Mouse (Mus musculus) forebrain, embryonic 10.5 days (tissue): ENCODE measurements at regions not wholly inside any gene's neighbourhood (a gene's known extent, or its start where the extent isn't known, plus 50 kb on each side); places are given as distances from the start of the nearest gene placed in this dataset.
"Not testable (repeated sequence)": the region's sequence is repeated elsewhere in the genome, so short reads cannot be mapped to it uniquely, and the experiment has no call there.

Experiments
- DNase-seq: peaks from one replicate; pipeline ENCODE4 v3.0.0-alpha.2; 2017; ENCODE audit warnings: low spot score; ENCODE audit errors: extremely low spot score
- H3K27ac ChIP-seq: fragments of 300-500 bp; sonication (generic); 2 replicates; pipeline ENCODE4 v1.5.1; 2016; ENCODE audit warnings: mild to moderate bottlenecking
- H3K27me3 ChIP-seq: fragments of 300-500 bp; sonication (generic); 2 replicates; pipeline ENCODE4 v1.6.1; 2016; ENCODE audit warnings: mild to moderate bottlenecking; ENCODE audit not compliant: poor library complexity, severe bottlenecking
- H3K36me3 ChIP-seq: fragments of 300-500 bp; sonication (generic); replicated peaks from 2 replicates; pipeline ENCODE4 v1.6.1; 2016; ENCODE audit warnings: mild to moderate bottlenecking, moderate library complexity
- H3K4me1 ChIP-seq: fragments of 300-500 bp; sonication (generic); 2 replicates; pipeline ENCODE4 v1.6.1; 2016
- H3K4me3 ChIP-seq: fragments of 300-500 bp; sonication (generic); 2 replicates; pipeline ENCODE4 v1.5.1; 2016; ENCODE audit warnings: mild to moderate bottlenecking, moderate library complexity
- H3K9me3 ChIP-seq: fragments of 300-500 bp; sonication (generic); 2 replicates; pipeline ENCODE4 v1.6.1; 2016; ENCODE audit warnings: mild to moderate bottlenecking, moderate library complexity
- WGBS: fragments of 180-500 bp; shearing (Covaris S2); methylation state at CpG from one replicate; pipeline ENCODE4 v1.1.7; 2016; 5-methylcytosine and 5-hydroxymethylcytosine counted together

GRCm38 (mm10) chr1:166876452-166876851 is 124.8 kb upstream of the Fam78b start:
- DNase-seq = no peak

GRCm38 (mm10) chr1:166883215-166883614 is 118.0 kb upstream of the Fam78b start:
- Histone ChIP-seq H3K36me3 (no peaks in the 10 kb centered on the region), H3K4me1 (no peaks in the 10 kb centered on the region), H3K27me3 (no peaks in the 10 kb centered on the region), H3K27ac (no peak overlapping the region), H3K9me3 (no peaks in the 10 kb centered on the region), H3K4me3 (no peak overlapping the region)
- no peak for DNase-seq
- 86% methylated on average over 3 of the region's 3 CpGs for WGBS

More at GRCm38 (mm10) chr1:166876452-166876851, 124.8 kb upstream of the Fam78b start:
- 88% methylated on average over 2 of the region's 2 CpGs for WGBS
- no peaks in the 10 kb centered on the region for H3K4me1 ChIP-seq
- no peak overlapping the region for H3K4me3 ChIP-seq
- no peaks in the 10 kb centered on the region for H3K27me3 ChIP-seq
- no peak overlapping the region for H3K27ac ChIP-seq
- no peaks in the 10 kb centered on the region for H3K36me3 ChIP-seq
- no peaks in the 10 kb centered on the region for H3K9me3 ChIP-seq

GRCm38 (mm10) chr1:166895945-166896344 is 105.3 kb upstream of the Fam78b start:
- no peak overlapping the region for H3K27ac ChIP-seq
- H3K4me3 ChIP-seq = no peak overlapping the region
- H3K27me3 ChIP-seq = no peaks in the 10 kb centered on the region
- H3K36me3 ChIP-seq = no peaks in the 10 kb centered on the region
- WGBS = 95% methylated on average over 5 of the region's 5 CpGs
- H3K9me3 ChIP-seq = no peaks in the 10 kb centered on the region
- H3K4me1 ChIP-seq = peaks cover 17% of the 10 kb centered on the region
- no peak for DNase-seq

GRCm38 (mm10) chr1:166898741-166899140 is 102.5 kb upstream of the Fam78b start:
- H3K27ac ChIP-seq = no peak overlapping the region
- 94% methylated on average over 2 of the region's 2 CpGs for WGBS

GRCm38 (mm10) chr1:166899238-166899637 is 102.0 kb upstream of the Fam78b start:
- no peak overlapping the region for H3K27ac ChIP-seq
- H3K4me1 ChIP-seq = peaks cover 24% of the 10 kb centered on the region
- H3K4me3 ChIP-seq = no peak overlapping the region
- H3K9me3 ChIP-seq = no peaks in the 10 kb centered on the region
- no peaks in the 10 kb centered on the region for H3K36me3 ChIP-seq
- DNase-seq = no peak
- no peaks in the 10 kb centered on the region for H3K27me3 ChIP-seq
- 83% methylated on average over 6 of the region's 6 CpGs for WGBS

More at GRCm38 (mm10) chr1:166898741-166899140, 102.5 kb upstream of the Fam78b start:
- no peak for DNase-seq
- peaks cover 28% of the 10 kb centered on the region for H3K4me1 ChIP-seq
- H3K27me3 ChIP-seq = no peaks in the 10 kb centered on the region
- H3K9me3 ChIP-seq = no peaks in the 10 kb centered on the region
- H3K4me3 ChIP-seq = no peak overlapping the region
- no peaks in the 10 kb centered on the region for H3K36me3 ChIP-seq

GRCm38 (mm10) chr1:166900028-166900427 is 101.2 kb upstream of the Fam78b start:
- no peak for DNase-seq
- H3K36me3 ChIP-seq = no peaks in the 10 kb centered on the region
- H3K27me3 ChIP-seq = no peaks in the 10 kb centered on the region
- 91% methylated on average over 4 of the region's 4 CpGs for WGBS
- H3K4me1 ChIP-seq = peaks cover 20% of the 10 kb centered on the region
- H3K4me3 ChIP-seq = no peak overlapping the region
- H3K27ac ChIP-seq = no peak overlapping the region
- H3K9me3 ChIP-seq = no peaks in the 10 kb centered on the region

GRCm38 (mm10) chr1:166900441-166901161 is 100.6 kb upstream of the Fam78b start:
- Histone ChIP-seq H3K36me3 (no peaks in the 10 kb centered on the region), H3K27me3 (no peaks in the 10 kb centered on the region), H3K4me1 (peaks cover 20% of the 10 kb centered on the region), H3K27ac (no peak overlapping the region), H3K9me3 (no peaks in the 10 kb centered on the region), H3K4me3 (no peak overlapping the region)
- no peak for DNase-seq
- WGBS = 47% methylated on average over 8 of the region's 8 CpGs

GRCm38 (mm10) chr1:166901574-166901973 is 99.6 kb upstream of the Fam78b start:
- no peaks in the 10 kb centered on the region for H3K36me3 ChIP-seq
- WGBS = 45% methylated on average over 4 of the region's 4 CpGs
- no peaks in the 10 kb centered on the region for H3K9me3 ChIP-seq
- DNase-seq = no peak
- H3K27ac ChIP-seq = no peak overlapping the region
- H3K4me1 ChIP-seq = peaks cover 20% of the 10 kb centered on the region
- H3K4me3 ChIP-seq = no peak overlapping the region
- no peaks in the 10 kb centered on the region for H3K27me3 ChIP-seq

- Histone ChIP-seq H3K4me3 (no peak overlapping the region), H3K36me3 (no peaks in the 10 kb centered on the region), H3K4me1 (peaks cover 20% of the 10 kb centered on the region), H3K27ac (no peak overlapping the region), H3K9me3 (no peaks in the 10 kb centered on the region), H3K27me3 (no peaks in the 10 kb centered on the region)
- 87% methylated on average over 5 of the region's 5 CpGs for WGBS
- DNase-seq = no peak
These were observed 97.8 kb upstream of the Fam78b start for GRCm38 (mm10) chr1:166903417-166903816.

GRCm38 (mm10) chr1:166908231-166908805 is 92.9 kb upstream of the Fam78b start:
- no peak for DNase-seq
- Histone ChIP-seq H3K4me1 (no peaks in the 10 kb centered on the region), H3K27me3 (no peaks in the 10 kb centered on the region), H3K9me3 (no peaks in the 10 kb centered on the region), H3K27ac (no peak overlapping the region), H3K4me3 (no peak overlapping the region), H3K36me3 (no peaks in the 10 kb centered on the region)
- 90% methylated on average over 10 of the region's 10 CpGs for WGBS

- not testable (repeated sequence) for H3K27me3 ChIP-seq, H3K4me3 ChIP-seq, H3K27ac ChIP-seq, DNase-seq, H3K9me3 ChIP-seq, H3K4me1 ChIP-seq, H3K36me3 ChIP-seq
- 90% methylated on average over 8 of the region's 10 CpGs for WGBS
These were observed 89.0 kb upstream of the Fam78b start for GRCm38 (mm10) chr1:166912195-166912594.

GRCm38 (mm10) chr1:166922911-166923712 is 78.1 kb upstream of the Fam78b start:
- no peak overlapping the region for H3K27ac ChIP-seq
- H3K4me3 ChIP-seq = no peak overlapping the region
- H3K27me3 ChIP-seq = no peaks in the 10 kb centered on the region
- 92% methylated on average over 16 of the region's 16 CpGs for WGBS
- peaks cover 17% of the 10 kb centered on the region for H3K4me1 ChIP-seq
- no peak for DNase-seq
- no peaks in the 10 kb centered on the region for H3K9me3 ChIP-seq
- no peaks in the 10 kb centered on the region for H3K36me3 ChIP-seq

- Histone ChIP-seq H3K27ac (no peak overlapping the region), H3K9me3 (no peaks in the 10 kb centered on the region), H3K4me3 (no peak overlapping the region), H3K4me1 (peaks cover 17% of the 10 kb centered on the region), H3K36me3 (no peaks in the 10 kb centered on the region), H3K27me3 (no peaks in the 10 kb centered on the region)
- WGBS = 82% methylated on average over 3 of the region's 3 CpGs
- DNase-seq = no peak
These were observed 77.6 kb upstream of the Fam78b start for GRCm38 (mm10) chr1:166923713-166923975.
